Mouse (Mus musculus) ES-Bruce4 (cell line): ENCODE data around the gene Cyb5r3. TPM values are rescaled to one million over a fixed set of nuclear protein-coding genes. Genes with fewer than 3 reads are reported as not detected.

Experiments
- H3K27ac ChIP-seq: 2 replicates; pipeline ENCODE4 v1.5.1; 2012; ENCODE audit warnings: low read length, inconsistent platforms; ENCODE audit not compliant: insufficient read depth
- H3K27me3 ChIP-seq: 2 replicates; pipeline ENCODE4 v1.6.1; 2012; ENCODE audit warnings: mild to moderate bottlenecking, low read length, inconsistent platforms; ENCODE audit not compliant: control insufficient read depth, poor library complexity, insufficient read depth, severe bottlenecking
- H3K36me3 ChIP-seq: 2 replicates; pipeline ENCODE4 v1.6.1; 2012; ENCODE audit warnings: inconsistent platforms, mild to moderate bottlenecking, low read length, moderate library complexity; ENCODE audit not compliant: control insufficient read depth, poor library complexity, insufficient read depth, severe bottlenecking
- H3K4me1 ChIP-seq: one replicate; pipeline ENCODE4 v1.8.1; 2011; ENCODE audit warnings: low read length; ENCODE audit not compliant: control insufficient read depth, insufficient read depth
- H3K4me3 ChIP-seq: 2 replicates; pipeline ENCODE4 v1.5.1; 2011; ENCODE audit warnings: low read depth, mild to moderate bottlenecking, low read length
- H3K9ac ChIP-seq: 2 replicates; pipeline ENCODE4 v1.6.1; 2012; ENCODE audit warnings: low read depth, mild to moderate bottlenecking, inconsistent platforms; ENCODE audit not compliant: poor library complexity, severe bottlenecking
- H3K9me3 ChIP-seq: replicated peaks from 2 replicates; pipeline ENCODE4 v1.6.1; 2012; ENCODE audit warnings: mild to moderate bottlenecking, low read length, inconsistent platforms; ENCODE audit not compliant: control insufficient read depth, poor library complexity, insufficient read depth, severe bottlenecking
- CTCF ChIP-seq: IDR thresholded peaks from one replicate; pipeline ENCODE4 v1.8.1; 2011; ENCODE audit warnings: low read depth, low read length
- EP300 ChIP-seq: IDR thresholded peaks from 2 replicates; pipeline ENCODE4 v1.6.1; 2011; ENCODE audit warnings: low read depth, low read length; ENCODE audit not compliant: insufficient read depth
- POLR2A ChIP-seq: IDR thresholded peaks from one replicate; pipeline ENCODE4 v1.8.1; 2011; ENCODE audit warnings: low read length; ENCODE audit not compliant: insufficient read depth
- polyA plus RNA-seq: library from polyadenylated mRNA; stranded (reverse); fragments of >200 nt; gene quantifications from 2 replicates; pipeline ENCODE4 v1.2.4, GENCODE M21; 2011; ENCODE audit warnings: low read depth; ENCODE audit not compliant: missing spikeins, insufficient read depth, insufficient read length

Gene Cyb5r3
- polyA plus RNA-seq, 1 experiment: 188 TPM

GRCm38 (mm10) chr15:83180004-83180403 lies 7.6 kb upstream of the Cyb5r3 start:
- peaks cover 9% of the 10 kb centered on the region for H3K4me1 ChIP-seq
- no peak overlapping the region for H3K9ac ChIP-seq
- H3K27me3 ChIP-seq: no peaks in the 10 kb centered on the region
- no peak for TF ChIP-seq CTCF
- TF ChIP-seq EP300: no peak
- H3K36me3 ChIP-seq: no peaks in the 10 kb centered on the region
- H3K4me3 ChIP-seq: no peak overlapping the region
- H3K27ac ChIP-seq: 0 out of 2 replicates have a peak overlapping the region, but pooled peaks have one; percentile 12
- H3K9me3 ChIP-seq: no peaks in the 10 kb centered on the region

- H3K4me1 ChIP-seq: peaks cover 9% of the 10 kb centered on the region
- no peaks in the 10 kb centered on the region for H3K36me3 ChIP-seq
- no peaks in the 10 kb centered on the region for H3K27me3 ChIP-seq
- H3K9me3 ChIP-seq: no peaks in the 10 kb centered on the region
- H3K9ac ChIP-seq: no peak overlapping the region
- TF ChIP-seq POLR2A: no peak
- TF ChIP-seq CTCF: no peak
- TF ChIP-seq EP300: peak; percentile 80
- H3K27ac ChIP-seq: no peak overlapping the region
- no peak overlapping the region for H3K4me3 ChIP-seq
These were observed 4.3 kb upstream of the Cyb5r3 start for GRCm38 (mm10) chr15:83176653-83177052.

GRCm38 (mm10) chr15:83173914-83174884 lies 1.8 kb upstream of the Cyb5r3 start:
- Histone ChIP-seq H3K4me1 (peaks cover 3% of the 10 kb centered on the region), H3K27me3 (no peaks in the 10 kb centered on the region), H3K27ac (no peak overlapping the region), H3K4me3 (no peak overlapping the region), H3K36me3 (no peaks in the 10 kb centered on the region), H3K9me3 (no peaks in the 10 kb centered on the region), H3K9ac (no peak overlapping the region)
- TF ChIP-seq POLR2A (no peak), CTCF (no peak), EP300 (no peak)

GRCm38 (mm10) chr15:83171712-83172481 lies 495 bp downstream of the Cyb5r3 start:
- Histone ChIP-seq H3K27me3 (no peaks in the 10 kb centered on the region), H3K36me3 (no peaks in the 10 kb centered on the region), H3K4me3 (peak overlapping the region; percentile 86), H3K27ac (peak overlapping the region; percentile 48; the same call in 1 of the 2 replicates), H3K9ac (peak overlapping the region; percentile 56), H3K4me1 (peaks cover 3% of the 10 kb centered on the region), H3K9me3 (no peaks in the 10 kb centered on the region)
- peak; percentile 88 for TF ChIP-seq POLR2A
- TF ChIP-seq EP300: no peak
- TF ChIP-seq CTCF: no peak

- peak overlapping the region; percentile 82 for H3K4me3 ChIP-seq
- no peaks in the 10 kb centered on the region for H3K36me3 ChIP-seq
- peaks cover 5% of the 10 kb centered on the region for H3K4me1 ChIP-seq
- no peaks in the 10 kb centered on the region for H3K9me3 ChIP-seq
- no peak for TF ChIP-seq POLR2A
- no peak for TF ChIP-seq CTCF
- no peak for TF ChIP-seq EP300
- peak overlapping the region; percentile 56 for H3K9ac ChIP-seq
- H3K27me3 ChIP-seq: no peaks in the 10 kb centered on the region
- H3K27ac ChIP-seq: no peak overlapping the region
These were observed 1.3 kb downstream of the Cyb5r3 start for GRCm38 (mm10) chr15:83170956-83171659.
